Mouse (Mus musculus) myocyte (in vitro differentiated cells): Measurements from ENCODE around the gene Tbca.

Source experiments
- E2F4 ChIP-seq: IDR thresholded peaks from one replicate; pipeline ENCODE4 v1.6.1; 2011; ENCODE audit warnings: mild to moderate bottlenecking, control low read depth, moderate library complexity; ENCODE audit not compliant: insufficient read depth
- MAX ChIP-seq: IDR thresholded peaks from one replicate; pipeline ENCODE4 v1.6.1; 2011; ENCODE audit warnings: low read depth, mild to moderate bottlenecking, control low read depth
- MYOG ChIP-seq, 3 experiments: IDR thresholded peaks; one replicate each; pipeline ENCODE4 v1.6.1; 2011; ENCODE audit warnings: control low read depth in 2 of 3, low read depth in 2 of 3, mild to moderate bottlenecking in 2 of 3; ENCODE audit not compliant: insufficient read length in 2 of 3, control insufficient read depth in 1 of 3, insufficient read depth in 1 of 3
- POLR2A ChIP-seq: IDR thresholded peaks from one replicate; pipeline ENCODE4 v1.6.1; 2011; ENCODE audit warnings: low read depth, mild to moderate bottlenecking, control low read depth, moderate library complexity; ENCODE audit not compliant: insufficient read length
- SRF ChIP-seq: IDR thresholded peaks from one replicate; pipeline ENCODE4 v1.6.1; 2011; ENCODE audit warnings: low read depth; ENCODE audit not compliant: control insufficient read depth, insufficient read length
- USF1 ChIP-seq: IDR thresholded peaks from one replicate; pipeline ENCODE4 v1.6.1; 2011; ENCODE audit warnings: low read depth, mild to moderate bottlenecking, control low read depth, moderate library complexity

- TF ChIP-seq POLR2A, result no peak
- no peak for TF ChIP-seq MAX
- TF ChIP-seq MYOG (IDR thresholded peaks at IDR 0.05; ENCODE audit: control insufficient read depth in 1 of 3, insufficient read depth in 1 of 3, insufficient read length in 2 of 3, low read depth in 2 of 3), result no peak
- no peak for TF ChIP-seq SRF
- no peak for TF ChIP-seq E2F4
- no peak for TF ChIP-seq USF1
These were observed 37.7 kb downstream of the Tbca start for GRCm38 (mm10) chr13:94826389-94826788.
